Mouse (Mus musculus) liver, adult 2 months (tissue): ENCODE results near the gene Rnft2.

Source experiments
- CTCF ChIP-seq: fragments of 200-500 bp; IDR thresholded peaks from 2 replicates; pipeline ENCODE4 v1.5.1; 2011; ENCODE audit warnings: low read depth, low read length, control low read depth
- POLR2A ChIP-seq: fragments of 200-500 bp; IDR thresholded peaks from 2 replicates; pipeline ENCODE4 v1.6.1; 2011; ENCODE audit warnings: low read length, control low read depth; ENCODE audit not compliant: insufficient read depth; ENCODE audit errors: extremely low read depth

- TF ChIP-seq CTCF = no peak
- no peak for TF ChIP-seq POLR2A
These were observed 47.5 kb downstream of the Rnft2 start for GRCm38 (mm10) chr5:118197421-118197820.
